Mouse (Mus musculus): ENCODE measurements around the gene Fn3k. TPM values are rescaled to one million over a fixed set of nuclear protein-coding genes. Genes with fewer than 3 reads are reported as not detected.

The Fn3k gene
- total RNA-seq, 1 experiment, result 0.18 TPM

GRCm38 (mm10) chr11:121467408-121467807 lies 32.7 kb downstream of the Fn3k start:
- no peaks in the 10 kb centered on the region for H3K9me3 ChIP-seq (ENCODE audit: control insufficient read depth, insufficient read depth, low read depth, low read length)
- no peak for TF ChIP-seq MAFK (IDR thresholded peaks at IDR 0.05; ENCODE audit: insufficient read depth, low read depth, low read length)
- in situ Hi-C loops (cut with MboI; ENCODE audit: low sequenced_read_pairs in 2 of 2, unreplicated experiment in 2 of 2), result no loop called here
- H3K36me3 ChIP-seq (ENCODE audit: control insufficient read depth, insufficient read depth, low read length, poor library complexity, severe bottlenecking), result peaks cover 9% of the 10 kb centered on the region
- no peaks in the 10 kb centered on the region for H3K4me1 ChIP-seq (ENCODE audit: control insufficient read depth in 2 of 2, insufficient read depth in 2 of 2, low read length in 2 of 2, poor library complexity in 1 of 2)
- no peak for DNase-seq (ENCODE audit: low read depth, low spot score)
- H3K4me3 ChIP-seq (ENCODE audit: insufficient read depth in 1 of 2, low read depth in 1 of 2, low read length in 2 of 2, poor library complexity in 1 of 2, severe bottlenecking in 1 of 2), result no peak overlapping the region
- H3K9ac ChIP-seq (ENCODE audit: insufficient read depth, low read depth, low read length, poor library complexity, severe bottlenecking), result no peak overlapping the region
- no peak overlapping the region for H3K27ac ChIP-seq (ENCODE audit: insufficient read depth, low read depth, low read length, poor library complexity, severe bottlenecking)

DNA sequence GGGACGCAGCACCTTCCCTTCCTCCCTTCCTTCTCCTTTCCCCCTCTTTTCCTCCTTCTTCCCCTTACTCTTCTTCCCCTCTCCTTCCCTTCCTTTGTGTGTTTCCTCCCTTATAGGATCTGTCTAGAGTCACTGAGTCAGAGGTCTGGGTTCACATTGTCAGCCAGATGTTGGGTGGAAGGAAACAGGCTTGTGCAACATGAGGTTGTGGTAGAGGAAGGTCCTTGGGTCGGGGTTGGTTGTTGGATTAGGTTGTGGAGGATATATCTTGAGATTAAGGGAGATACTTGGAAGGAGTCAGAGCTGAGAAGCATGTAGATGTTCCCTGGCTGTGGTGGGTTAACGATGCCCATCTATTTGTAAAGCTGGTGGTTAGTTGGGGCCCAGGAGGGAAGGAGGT lies 40.1 kb downstream of the Fn3k start:
- Histone ChIP-seq H3K4me1 (ENCODE audit: control insufficient read depth in 2 of 2, insufficient read depth in 2 of 2, low read length in 2 of 2, poor library complexity in 1 of 2) (no peaks in the 10 kb centered on the region; a peak in 1 of 4 replicates), H3K36me3 (ENCODE audit: control insufficient read depth, insufficient read depth, low read length, poor library complexity, severe bottlenecking) (peaks cover 9% of the 10 kb centered on the region; the same call in 1 of the 2 replicates), H3K4me3 (ENCODE audit: insufficient read depth in 1 of 2, low read depth in 1 of 2, low read length in 2 of 2, poor library complexity in 1 of 2, severe bottlenecking in 1 of 2) (no peak overlapping the region), H3K9me3 (ENCODE audit: control insufficient read depth, insufficient read depth, low read depth, low read length) (no peaks in the 10 kb centered on the region), H3K27ac (ENCODE audit: insufficient read depth, low read depth, low read length, poor library complexity, severe bottlenecking) (no peak overlapping the region), H3K9ac (ENCODE audit: insufficient read depth, low read depth, low read length, poor library complexity, severe bottlenecking) (no peak overlapping the region)
- DNase-seq (ENCODE audit: low read depth, low spot score), result no peak
- TF ChIP-seq MAFK (IDR thresholded peaks at IDR 0.05; ENCODE audit: insufficient read depth, low read depth, low read length), result no peak
- no peak for TF ChIP-seq ZC3H11A (IDR thresholded peaks at IDR 0.05; ENCODE audit: borderline replicate concordance, low read depth, low read length)
- TF ChIP-seq CHD2 (IDR thresholded peaks at IDR 0.05; ENCODE audit: low read depth, low read length), result no peak
- TF ChIP-seq HCFC1 (IDR thresholded peaks at IDR 0.05; ENCODE audit: borderline replicate concordance, insufficient read depth, low read length), result no peak
- TF ChIP-seq ZNF384 (IDR thresholded peaks at IDR 0.05; ENCODE audit: low read depth, low read length), result no peak
- in situ Hi-C loops (cut with MboI; ENCODE audit: low sequenced_read_pairs in 2 of 2, unreplicated experiment in 2 of 2), result no loop called here

- no peak overlapping the region for H3K27ac ChIP-seq (ENCODE audit: insufficient read depth, low read depth, low read length, poor library complexity, severe bottlenecking)
- no peak overlapping the region for H3K4me3 ChIP-seq (ENCODE audit: insufficient read depth in 1 of 2, low read depth in 1 of 2, low read length in 2 of 2, poor library complexity in 1 of 2, severe bottlenecking in 1 of 2)
- in situ Hi-C loops (cut with MboI; ENCODE audit: low sequenced_read_pairs in 2 of 2, unreplicated experiment in 2 of 2), result no loop called here
- peak; percentile 43 for DNase-seq (ENCODE audit: low read depth, low spot score)
- peaks cover 9% of the 10 kb centered on the region; the same call in 1 of the 2 replicates for H3K36me3 ChIP-seq (ENCODE audit: control insufficient read depth, insufficient read depth, low read length, poor library complexity, severe bottlenecking)
- H3K4me1 ChIP-seq (ENCODE audit: control insufficient read depth in 2 of 2, insufficient read depth in 2 of 2, low read length in 2 of 2, poor library complexity in 1 of 2), result no peaks in the 10 kb centered on the region; a peak in 1 of 4 replicates
- H3K9ac ChIP-seq (ENCODE audit: insufficient read depth, low read depth, low read length, poor library complexity, severe bottlenecking), result no peak overlapping the region
- TF ChIP-seq CHD2 (IDR thresholded peaks at IDR 0.05; ENCODE audit: low read depth, low read length) (no peak), MAFK (IDR thresholded peaks at IDR 0.05; ENCODE audit: insufficient read depth, low read depth, low read length) (no peak), HCFC1 (IDR thresholded peaks at IDR 0.05; ENCODE audit: borderline replicate concordance, insufficient read depth, low read length) (no peak), ZC3H11A (IDR thresholded peaks at IDR 0.05; ENCODE audit: borderline replicate concordance, low read depth, low read length) (0 out of 2 replicates have a peak, but pooled peaks have one; percentile 32), ZNF384 (IDR thresholded peaks at IDR 0.05; ENCODE audit: low read depth, low read length) (peak; percentile 70)
- H3K9me3 ChIP-seq (ENCODE audit: control insufficient read depth, insufficient read depth, low read depth, low read length), result no peaks in the 10 kb centered on the region
Measured at GRCm38 (mm10) chr11:121475699-121476415, 41.1 kb downstream of the Fn3k start.

- DNase-seq (ENCODE audit: low read depth, low spot score), result no peak
- no peak overlapping the region for H3K4me3 ChIP-seq (ENCODE audit: insufficient read depth in 1 of 2, low read depth in 1 of 2, low read length in 2 of 2, poor library complexity in 1 of 2, severe bottlenecking in 1 of 2)
- H3K36me3 ChIP-seq (ENCODE audit: control insufficient read depth, insufficient read depth, low read length, poor library complexity, severe bottlenecking), result peaks cover 15% of the 10 kb centered on the region; the same call in 1 of the 2 replicates
- no peak for TF ChIP-seq ZC3H11A (IDR thresholded peaks at IDR 0.05; ENCODE audit: borderline replicate concordance, low read depth, low read length)
- no peak for TF ChIP-seq MAFK (IDR thresholded peaks at IDR 0.05; ENCODE audit: insufficient read depth, low read depth, low read length)
- no peak for TF ChIP-seq CHD2 (IDR thresholded peaks at IDR 0.05; ENCODE audit: low read depth, low read length)
- TF ChIP-seq ZNF384 (IDR thresholded peaks at IDR 0.05; ENCODE audit: low read depth, low read length), result no peak
- no peak for TF ChIP-seq HCFC1 (IDR thresholded peaks at IDR 0.05; ENCODE audit: borderline replicate concordance, insufficient read depth, low read length)
- no peak overlapping the region for H3K9ac ChIP-seq (ENCODE audit: insufficient read depth, low read depth, low read length, poor library complexity, severe bottlenecking)
- H3K27ac ChIP-seq (ENCODE audit: insufficient read depth, low read depth, low read length, poor library complexity, severe bottlenecking), result no peak overlapping the region
- H3K9me3 ChIP-seq (ENCODE audit: control insufficient read depth, insufficient read depth, low read depth, low read length), result no peaks in the 10 kb centered on the region
- in situ Hi-C loops (cut with MboI; ENCODE audit: low sequenced_read_pairs in 2 of 2, unreplicated experiment in 2 of 2), result no loop called here
- no peaks in the 10 kb centered on the region; a peak in 1 of 4 replicates for H3K4me1 ChIP-seq (ENCODE audit: control insufficient read depth in 2 of 2, insufficient read depth in 2 of 2, low read length in 2 of 2, poor library complexity in 1 of 2)
Measured at GRCm38 (mm10) chr11:121479476-121480203, 44.9 kb downstream of the Fn3k start.
